Mouse (Mus musculus) left cerebral cortex, adult 8-10 months (tissue): ENCODE measurements around the gene Ppcdc. TPM values are rescaled to one million over a fixed set of nuclear protein-coding genes. Genes with fewer than 3 reads are reported as not detected.

Experiments
- DNase-seq, 2 experiments: peaks; one replicate each; pipeline ENCODE4 v3.0.0; 2022; ENCODE audit warnings: low spot score in 2 of 2
- total RNA-seq, 4 experiments: library from RNA; stranded (reverse); gene quantifications; 2 replicates each; pipeline ENCODE4 v1.2.4; 2022

Gene Ppcdc
- total RNA-seq, 4 experiments from 2014 or later: 17.4 to 20.5 (median 17.9) TPM

GRCm38 (mm10) chr9:57360999-57361398 lies 78.9 kb downstream of the Ppcdc start:
- DNase-seq: no peak

GRCm38 (mm10) chr9:57354377-57355183 lies 85.3 kb downstream of the Ppcdc start:
- no peak for DNase-seq

- no peak for DNase-seq
Measured at GRCm38 (mm10) chr9:57351277-57351676, 88.6 kb downstream of the Ppcdc start.

GRCm38 (mm10) chr9:57345902-57346301 lies 94.0 kb downstream of the Ppcdc start:
- no peak for DNase-seq

- DNase-seq: no peak
Measured at GRCm38 (mm10) chr9:57343752-57344151, 96.2 kb downstream of the Ppcdc start.

- no peak for DNase-seq
Measured at GRCm38 (mm10) chr9:57342906-57343474, 96.9 kb downstream of the Ppcdc start.

- DNase-seq: no peak
Measured at GRCm38 (mm10) chr9:57342186-57342585, 97.7 kb downstream of the Ppcdc start.

- DNase-seq: no peak
Measured at GRCm38 (mm10) chr9:57340361-57340760, 99.6 kb downstream of the Ppcdc start.

GRCm38 (mm10) chr9:57339577-57340210 lies 100.2 kb downstream of the Ppcdc start:
- no peak for DNase-seq

GRCm38 (mm10) chr9:57338706-57339105 lies 101.2 kb downstream of the Ppcdc start:
- no peak for DNase-seq

Other genes starting within 250 kb of the Ppcdc start
- gene Trcg1, start 203.6 kb downstream of the Ppcdc start, total RNA-seq: not detected
- 10 to 100 TPM; 20.6 to 28.5 (median 23.4) TPM for gene 1700017B05Rik, start 177.5 kb downstream of the Ppcdc start, total RNA-seq
- 100 to 1,000 TPM; 371 to 387 (median 384) TPM for gene Scamp5, start 27.9 kb upstream of the Ppcdc start, total RNA-seq
- 10 to 100 TPM; 16.0 to 19.5 (median 17.7) TPM for gene Rpp25, start 63.9 kb upstream of the Ppcdc start, total RNA-seq
- 100 to 1,000 TPM; 378 to 411 (median 394) TPM for gene Cox5a, start 81.2 kb upstream of the Ppcdc start, total RNA-seq
- 10 to 100 TPM; 18.0 to 21.8 (median 20.4) TPM for gene Fam219b, start 97.4 kb upstream of the Ppcdc start, total RNA-seq
- gene Mpi, start 112.6 kb upstream of the Ppcdc start, total RNA-seq: 10 to 100 TPM; 64.0 to 74.0 (median 66.0) TPM
- gene Scamp2, start 120.8 kb upstream of the Ppcdc start, total RNA-seq: 10 to 100 TPM; 22.7 to 29.9 (median 27.9) TPM
- 10 to 100 TPM; 31.8 to 38.2 (median 34.4) TPM for gene Ulk3, start 149.3 kb upstream of the Ppcdc start, total RNA-seq
- 10 to 100 TPM; 15.3 to 21.3 (median 19.1) TPM for gene Cplx3, start 166.2 kb upstream of the Ppcdc start, total RNA-seq
- gene Lman1l, start 180.7 kb upstream of the Ppcdc start, total RNA-seq: not detected
- 10 to 100 TPM; 36.0 to 44.4 (median 41.6) TPM for gene Csk, start 213.5 kb upstream of the Ppcdc start, total RNA-seq
- gene Cyp1a2, start 243.6 kb upstream of the Ppcdc start, total RNA-seq: not detected
- under 1 TPM; 0.14 to 0.25 (median 0.19) TPM for gene Cyp1a1, start 247.8 kb upstream of the Ppcdc start, total RNA-seq